21 mouse cellular contexts compared by ENCODE assay signal in genomic region chr3:108067370-108067934, GRCm38 (mm10). TPM values are rescaled to one million over a fixed set of nuclear protein-coding genes. Genes with fewer than 3 reads are reported as not detected.
A peak's percentile ranks its signal among the peaks of the same experiment; 100 is the strongest.
DNase-seq lines count a peak whose midpoint lies in the region; ATAC-seq and TF ChIP-seq lines count a peak whose summit lies in the region.
"Had no signal": no experiment of that assay in that cellular context is flagged by ENCODE, and none has a peak within 500 bp of the region (broad histone marks: within the 10 kb centered on the region; RNA-seq: fewer than 3 reads in every experiment).

No protein-coding gene starts in this region.

- TF ChIP-seq POLR2A in kidney, adult 2 months (IDR thresholded peaks at IDR 0.05; ENCODE audit: low read depth, low read length), result no peak

- peaks cover 13% of the 10 kb centered on the region; the same call in 1 of the 2 replicates for H3K4me1 ChIP-seq in intestine, embryonic 16.5 days (ENCODE audit: control insufficient read depth, insufficient read depth, low read length)
- H3K4me1 ChIP-seq in kidney, adult 2 months (ENCODE audit: control insufficient read depth, insufficient read depth, low read length), result peaks cover 3% of the 10 kb centered on the region; the same call in 1 of the 2 replicates
- peaks cover 25% of the 10 kb centered on the region for H3K4me1 ChIP-seq in liver, postnatal 0 days (ENCODE audit: insufficient read depth)
- no peaks in the 10 kb centered on the region for H3K4me1 ChIP-seq in midbrain, postnatal 0 days (ENCODE audit: insufficient read depth, low read length)
- H3K4me1 ChIP-seq: hindbrain, embryonic 13.5 days had no signal

- H3K9me3 ChIP-seq in intestine, embryonic 16.5 days (ENCODE audit: control insufficient read depth, low read length), result no peaks in the 10 kb centered on the region
- no peaks in the 10 kb centered on the region for H3K9me3 ChIP-seq in liver, postnatal 0 days (ENCODE audit: low read length)
- H3K9me3 ChIP-seq in midbrain, postnatal 0 days (ENCODE audit: low read length), result no peaks in the 10 kb centered on the region
- H3K9me3 ChIP-seq: embryonic facial prominence, embryonic 15.5 days; heart, embryonic 10.5 days; hindbrain, embryonic 13.5 days had no signal

- no peak overlapping the region for H3K9ac ChIP-seq in intestine, embryonic 16.5 days (ENCODE audit: low read depth, low read length)
- no peak overlapping the region for H3K9ac ChIP-seq in liver, postnatal 0 days (replicated peaks)
- no peak overlapping the region for H3K9ac ChIP-seq in midbrain, postnatal 0 days (replicated peaks; ENCODE audit: low read length, poor library complexity, severe bottlenecking)
- H3K9ac ChIP-seq: embryonic facial prominence, embryonic 15.5 days; forebrain, postnatal 0 days; hindbrain, embryonic 13.5 days; lung, embryonic 14.5 days had no signal

- 59% methylated on average over 6 of the region's 6 CpGs for WGBS in intestine, embryonic 16.5 days
- WGBS in kidney, adult 2 months, result 29% methylated on average over 6 of the region's 6 CpGs
- WGBS in liver, postnatal 0 days (ENCODE audit: insufficient replicate concordance), result 54% methylated on average over 6 of the region's 6 CpGs
- WGBS in midbrain, postnatal 0 days, result 66% methylated on average over 6 of the region's 6 CpGs

- TF ChIP-seq CTCF in kidney, adult 2 months (conservative IDR thresholded peaks at IDR 0.05; ENCODE audit: insufficient read depth, insufficient read length, low read depth, low read length), result no peak
- no peak for TF ChIP-seq CTCF in liver, postnatal 0 days (IDR thresholded peaks at IDR 0.05; ENCODE audit: low read depth)
- no peak for TF ChIP-seq CTCF in midbrain, postnatal 0 days (IDR thresholded peaks at IDR 0.05)

- H3K27ac ChIP-seq in intestine, embryonic 16.5 days (ENCODE audit: low read length), result peak overlapping the region; percentile 20; the same call in 1 of the 2 replicates
- H3K27ac ChIP-seq in kidney, adult 2 months (ENCODE audit: insufficient read depth, low read depth, low read length), result peak overlapping the region; percentile 30; the same call in 1 of the 2 replicates
- H3K27ac ChIP-seq in liver, postnatal 0 days (ENCODE audit: low read depth), result peak overlapping the region; percentile 71
- no peak overlapping the region for H3K27ac ChIP-seq in midbrain, postnatal 0 days (ENCODE audit: low read depth, low read length)
- H3K27ac ChIP-seq: embryonic facial prominence, embryonic 15.5 days; heart, embryonic 10.5 days; hindbrain, embryonic 13.5 days had no signal

- ATAC-seq in intestine, embryonic 16.5 days, result peak; percentile 39
- peak; percentile 78 for ATAC-seq in liver, postnatal 0 days
- no peak for ATAC-seq in midbrain, postnatal 0 days (ENCODE audit: low FRiP score)
- ATAC-seq: forebrain, postnatal 0 days had no signal

- H3K4me3 ChIP-seq in intestine, embryonic 16.5 days (ENCODE audit: low read length), result no peak overlapping the region
- H3K4me3 ChIP-seq in kidney, adult 2 months (ENCODE audit: insufficient read depth, low read depth, low read length), result no peak overlapping the region
- no peak overlapping the region for H3K4me3 ChIP-seq in liver, postnatal 0 days (ENCODE audit: low read depth, low read length)
- no peak overlapping the region for H3K4me3 ChIP-seq in midbrain, postnatal 0 days (ENCODE audit: low read depth, low read length)
- H3K4me3 ChIP-seq: embryonic facial prominence, embryonic 15.5 days; heart, embryonic 10.5 days; hindbrain, embryonic 13.5 days had no signal

- peak; percentile 92 for DNase-seq in kidney, adult 2 months
- DNase-seq in kidney, postnatal 14 days, result peak; percentile 71
- DNase-seq in liver, postnatal 0 days, result no peak
- DNase-seq in adrenal gland, adult 2 months, result no peak
- DNase-seq in midbrain, postnatal 0 days (ENCODE audit: low spot score), result no peak
- DNase-seq in left cerebral cortex, adult 18-20 months (ENCODE audit: low spot score in 2 of 2), result no peak
- DNase-seq: adrenal gland, postnatal 14 days; cerebellum, adult 11-12 months; cerebellum, postnatal 25 days; forebrain, postnatal 0 days; heart, postnatal 10 days; layer of hippocampus, adult 9-11 months; lung, embryonic 14.5 days; lung, postnatal 36 days; right cerebral cortex, postnatal 4 days; thymus, postnatal 25 days had no signal

- H3K27me3 ChIP-seq in intestine, embryonic 16.5 days (replicated peaks; ENCODE audit: control insufficient read depth, insufficient read depth, low read length), result no peaks in the 10 kb centered on the region
- H3K27me3 ChIP-seq in kidney, adult 2 months (replicated peaks; ENCODE audit: control insufficient read depth, insufficient read depth, low read length), result no peaks in the 10 kb centered on the region
- H3K27me3 ChIP-seq in liver, postnatal 0 days (ENCODE audit: insufficient read depth, low read length), result no peaks in the 10 kb centered on the region
- no peaks in the 10 kb centered on the region for H3K27me3 ChIP-seq in midbrain, postnatal 0 days (ENCODE audit: insufficient read depth, low read length)
- H3K27me3 ChIP-seq: embryonic facial prominence, embryonic 15.5 days had no signal

- no peak overlapping the region for H3K4me2 ChIP-seq in intestine, embryonic 16.5 days (ENCODE audit: low read depth, low read length)
- H3K4me2 ChIP-seq in liver, postnatal 0 days (ENCODE audit: low read depth, low read length), result no peak overlapping the region
- H3K4me2 ChIP-seq in midbrain, postnatal 0 days (ENCODE audit: low read depth, low read length, poor library complexity, severe bottlenecking), result no peak overlapping the region
- H3K4me2 ChIP-seq: embryonic facial prominence, embryonic 15.5 days; hindbrain, embryonic 13.5 days; lung, embryonic 14.5 days had no signal

- TF ChIP-seq EP300 in liver, postnatal 0 days (IDR thresholded peaks at IDR 0.05; ENCODE audit: low read depth), result no peak

- H3K36me3 ChIP-seq in intestine, embryonic 16.5 days (ENCODE audit: control insufficient read depth, insufficient read depth, low read length), result no peaks in the 10 kb centered on the region
- no peaks in the 10 kb centered on the region for H3K36me3 ChIP-seq in kidney, adult 2 months (ENCODE audit: control insufficient read depth, insufficient read depth, low read length)
- H3K36me3 ChIP-seq in liver, postnatal 0 days (replicated peaks; ENCODE audit: insufficient read depth, low read length), result no peaks in the 10 kb centered on the region; the same call in 1 of the 2 replicates
- no peaks in the 10 kb centered on the region for H3K36me3 ChIP-seq in midbrain, postnatal 0 days (ENCODE audit: insufficient read depth, low read length)
- H3K36me3 ChIP-seq: embryonic facial prominence, embryonic 15.5 days had no signal

RNA-seq across cellular contexts. Expression of gene Ampd2, which starts 19.0 kb away (rescaled TPM):
- polyA plus RNA-seq in intestine, embryonic 16.5 days (2015; fragmentation: Nextera tagmentation; extraction: Ambion mirVana), result 46.9 and 48.9 TPM in 2 replicates
- 59.0 and 86.6 TPM in 2 replicates for polyA plus RNA-seq in kidney, adult 2 months (2012; rRNA removed)
- 17.3 and 23.0 TPM in 2 replicates for polyA plus RNA-seq in liver, postnatal 0 days (2015; fragmentation: Nextera tagmentation; extraction: Ambion mirVana)
- 100 to 1,000 TPM; 121 to 151 TPM for total RNA-seq in adrenal gland, adult 2 months (2021)
- 721 and 995 TPM in 2 replicates for polyA plus RNA-seq in adrenal gland, adult 2 months (2012; rRNA removed)
- 58.4 and 79.8 TPM in 2 replicates for total RNA-seq in midbrain, postnatal 0 days (2014; rRNA removed)
- polyA plus RNA-seq in midbrain, postnatal 0 days (2015; fragmentation: Nextera tagmentation; extraction: Ambion mirVana), result 58.8 and 60.0 TPM in 2 replicates
- 10 to 100 TPM; 52.3 to 58.5 TPM for total RNA-seq in left cerebral cortex, adult 18-20 months (2021)

RNA-seq across cellular contexts. Expression of gene Gstm4, which starts 22.8 kb away (rescaled TPM):
- 47.9 and 49.2 TPM in 2 replicates for polyA plus RNA-seq in intestine, embryonic 16.5 days (2015; fragmentation: Nextera tagmentation; extraction: Ambion mirVana)
- polyA plus RNA-seq in kidney, adult 2 months (2012; rRNA removed), result 23.4 and 23.9 TPM in 2 replicates
- 12.9 and 13.5 TPM in 2 replicates for polyA plus RNA-seq in liver, postnatal 0 days (2015; fragmentation: Nextera tagmentation; extraction: Ambion mirVana)
- total RNA-seq in adrenal gland, adult 2 months (2021), result 10 to 100 TPM; 16.8 to 19.7 TPM
- 13.4 and 14.8 TPM in 2 replicates for polyA plus RNA-seq in adrenal gland, adult 2 months (2012; rRNA removed)
- 4.1 and 4.5 TPM in 2 replicates for total RNA-seq in midbrain, postnatal 0 days (2014; rRNA removed)
- 25.6 and 25.9 TPM in 2 replicates for polyA plus RNA-seq in midbrain, postnatal 0 days (2015; fragmentation: Nextera tagmentation; extraction: Ambion mirVana)
- total RNA-seq in left cerebral cortex, adult 18-20 months (2021), result 10 to 100 TPM; 11.5 to 11.6 TPM

RNA-seq across cellular contexts. Expression of gene Gnat2, which starts 25.1 kb away (rescaled TPM):
- 1.9 and 2.7 TPM in 2 replicates for polyA plus RNA-seq in intestine, embryonic 16.5 days (2015; fragmentation: Nextera tagmentation; extraction: Ambion mirVana)
- polyA plus RNA-seq in kidney, adult 2 months (2012; rRNA removed), result 0.61 TPM in 2 replicates
- 1.6 and 1.7 TPM in 2 replicates for polyA plus RNA-seq in liver, postnatal 0 days (2015; fragmentation: Nextera tagmentation; extraction: Ambion mirVana)
- 10 to 100 TPM; 12.3 to 13.1 TPM for total RNA-seq in adrenal gland, adult 2 months (2021)
- polyA plus RNA-seq in adrenal gland, adult 2 months (2012; rRNA removed), result 7.9 and 10.1 TPM in 2 replicates
- 0.28 TPM in 1 of 2 replicates, not detected in the other for total RNA-seq in midbrain, postnatal 0 days (2014; rRNA removed)
- 0.26 and 0.28 TPM in 2 replicates for polyA plus RNA-seq in midbrain, postnatal 0 days (2015; fragmentation: Nextera tagmentation; extraction: Ambion mirVana)
- under 1 TPM in 1 of 2 experiments, not detected in 1; 0.21 TPM for total RNA-seq in left cerebral cortex, adult 18-20 months (2021)
- total RNA-seq: monocyte, adult 5-6 weeks had no signal

RNA-seq across cellular contexts. Expression of gene Gstm1, which starts 49.7 kb away (rescaled TPM):
- polyA plus RNA-seq in intestine, embryonic 16.5 days (2015; fragmentation: Nextera tagmentation; extraction: Ambion mirVana), result 327 and 376 TPM in 2 replicates
- polyA plus RNA-seq in kidney, adult 2 months (2012; rRNA removed), result 1,515 and 1,697 TPM in 2 replicates
- 188 and 211 TPM in 2 replicates for polyA plus RNA-seq in liver, postnatal 0 days (2015; fragmentation: Nextera tagmentation; extraction: Ambion mirVana)
- 100 to 1,000 TPM; 463 to 520 TPM for total RNA-seq in adrenal gland, adult 2 months (2021)
- 1,201 and 1,446 TPM in 2 replicates for polyA plus RNA-seq in adrenal gland, adult 2 months (2012; rRNA removed)
- total RNA-seq in midbrain, postnatal 0 days (2014; rRNA removed), result 105 and 142 TPM in 2 replicates
- 293 and 371 TPM in 2 replicates for polyA plus RNA-seq in midbrain, postnatal 0 days (2015; fragmentation: Nextera tagmentation; extraction: Ambion mirVana)
- 100 to 1,000 TPM; 279 to 320 TPM for total RNA-seq in left cerebral cortex, adult 18-20 months (2021)

Comparison
In these comparisons a context has a peak if more than half of its experiments do, and no peak if none do; other contexts are left out.
1. DNase-seq: peak in kidney, adult 2 months (single experiment) and kidney, postnatal 14 days (single experiment); none in liver, postnatal 0 days (single experiment), adrenal gland, adult 2 months (single experiment), midbrain, postnatal 0 days (single experiment) and left cerebral cortex, adult 18-20 months (0 of 2).